In genomic region chr12:118583829-118584628, GRCm38 (mm10) we compare ENCODE assay signal across 13 mouse cellular contexts.
DNase-seq lines count a peak whose midpoint lies in the region; ATAC-seq lines count a peak whose summit lies in the region.
"Had no signal": no experiment of that assay in that cellular context is flagged by ENCODE, and none has a peak within 500 bp of the region (broad histone marks: within the 10 kb centered on the region; RNA-seq: fewer than 3 reads in every experiment).

No protein-coding gene starts in this region.

- DNase-seq in heart, postnatal 4 days = peak; percentile 20
- no peak for DNase-seq in heart, adult 8-10 months (ENCODE audit: low spot score)
- no peak for DNase-seq in neural tube, embryonic 10.5 days (ENCODE audit: extremely low spot score, low spot score)
- DNase-seq in cerebellum, postnatal 25 days = peak; percentile 17 to 51
- no peak for DNase-seq in Muller cell, postnatal 12 days (ENCODE audit: inconsistent ontology term)
- no peak for DNase-seq in gastrocnemius, postnatal 14 days
- DNase-seq: adrenal gland, postnatal 14 days; gastrocnemius, postnatal 36 days; thymus, postnatal 36 days had no signal

- H3K9me3 ChIP-seq in neural tube, embryonic 12.5 days = no peaks in the 10 kb centered on the region; the same call in 1 of the 2 replicates
- H3K9me3 ChIP-seq in neural tube, embryonic 15.5 days (replicated peaks) = no peaks in the 10 kb centered on the region
- H3K9me3 ChIP-seq: embryonic facial prominence, embryonic 12.5 days; kidney, embryonic 15.5 days had no signal

- intact Hi-C loops in gastrocnemius, postnatal 14 days (cut with DNase I; ENCODE audit: low total_unique reads) = no loop called here

- no peak overlapping the region for H3K4me2 ChIP-seq in neural tube, embryonic 12.5 days (replicated peaks)
- H3K4me2 ChIP-seq in neural tube, embryonic 15.5 days = peak overlapping the region; percentile 32
- H3K4me2 ChIP-seq: embryonic facial prominence, embryonic 12.5 days; kidney, embryonic 15.5 days had no signal

- H3K4me3 ChIP-seq in neural tube, embryonic 12.5 days = no peak overlapping the region
- no peak overlapping the region for H3K4me3 ChIP-seq in neural tube, embryonic 15.5 days (replicated peaks)
- H3K4me3 ChIP-seq: embryonic facial prominence, embryonic 12.5 days; kidney, embryonic 15.5 days had no signal

- H3K27ac ChIP-seq in neural tube, embryonic 12.5 days = no peak overlapping the region
- no peak overlapping the region; the same call in 1 of the 2 replicates for H3K27ac ChIP-seq in neural tube, embryonic 15.5 days (replicated peaks)
- H3K27ac ChIP-seq: embryonic facial prominence, embryonic 12.5 days; kidney, embryonic 15.5 days had no signal

- 0 out of 2 replicates have a peak, but pooled peaks have one; percentile 33 for ATAC-seq in neural tube, embryonic 12.5 days (ENCODE audit: low FRiP score, low read depth)
- ATAC-seq in neural tube, embryonic 15.5 days (ENCODE audit: low FRiP score) = peak; percentile 69; the same call in 1 of the 2 replicates

- H3K9ac ChIP-seq in neural tube, embryonic 12.5 days = no peak overlapping the region
- no peak overlapping the region for H3K9ac ChIP-seq in neural tube, embryonic 15.5 days (replicated peaks)
- H3K9ac ChIP-seq: embryonic facial prominence, embryonic 12.5 days; kidney, embryonic 15.5 days had no signal

- H3K36me3 ChIP-seq in neural tube, embryonic 12.5 days = no peaks in the 10 kb centered on the region
- H3K36me3 ChIP-seq in neural tube, embryonic 15.5 days = no peaks in the 10 kb centered on the region
- H3K36me3 ChIP-seq: embryonic facial prominence, embryonic 12.5 days; kidney, embryonic 15.5 days had no signal

- no peaks in the 10 kb centered on the region for H3K27me3 ChIP-seq in neural tube, embryonic 12.5 days (replicated peaks)
- H3K27me3 ChIP-seq in neural tube, embryonic 15.5 days (replicated peaks) = no peaks in the 10 kb centered on the region
- H3K27me3 ChIP-seq: embryonic facial prominence, embryonic 12.5 days; kidney, embryonic 15.5 days had no signal

- H3K4me1 ChIP-seq in neural tube, embryonic 12.5 days = no peaks in the 10 kb centered on the region
- H3K4me1 ChIP-seq in neural tube, embryonic 15.5 days = peaks cover 8% of the 10 kb centered on the region
- H3K4me1 ChIP-seq: embryonic facial prominence, embryonic 12.5 days; kidney, embryonic 15.5 days had no signal

- WGBS in neural tube, embryonic 12.5 days = 79% methylated on average over 12 of the region's 12 CpGs
- WGBS in neural tube, embryonic 15.5 days = 63% methylated on average over 12 of the region's 12 CpGs

Comparison
In these comparisons a context has a peak if more than half of its experiments do, and no peak if none do; other contexts are left out.
1. DNase-seq: peak in heart, postnatal 4 days (single experiment) and cerebellum, postnatal 25 days (2 of 2); none in heart, adult 8-10 months (single experiment), neural tube, embryonic 10.5 days (single experiment), Muller cell, postnatal 12 days (single experiment) and gastrocnemius, postnatal 14 days (single experiment).